Mouse (Mus musculus) hindbrain, postnatal 0 days (tissue): ENCODE results near the gene Shld2. TPM values are rescaled to one million over a fixed set of nuclear protein-coding genes. Genes with fewer than 3 reads are reported as not detected.
"Not testable (repeated sequence)": the region's sequence is repeated elsewhere in the genome, so short reads cannot be mapped to it uniquely, and the experiment has no call there.

ENCODE experiments used
- ATAC-seq: fragments of 200-750 bp; cut with Nextera tagmentation; 2 replicates; pipeline ENCODE4 v1.8.0; 2017; ENCODE audit warnings: mild to moderate bottlenecking, moderate TSS enrichment, moderate library complexity
- DNase-seq: peaks from one replicate; pipeline ENCODE4 v3.0.0-alpha.2; 2015; ENCODE audit warnings: low spot score
- H3K27ac ChIP-seq: fragments of 300-500 bp; sonication (generic); 2 replicates; pipeline ENCODE4 v1.5.1; 2014; ENCODE audit warnings: mild to moderate bottlenecking
- H3K27me3 ChIP-seq: fragments of 300-500 bp; sonication (generic); 2 replicates; pipeline ENCODE4 v1.6.1; 2014; ENCODE audit warnings: low read length, mixed read lengths; ENCODE audit not compliant: insufficient read depth
- H3K36me3 ChIP-seq: fragments of 300-500 bp; sonication (generic); 2 replicates; pipeline ENCODE4 v1.6.1; 2014; ENCODE audit warnings: low read length, mixed read lengths; ENCODE audit not compliant: insufficient read depth
- H3K4me1 ChIP-seq: fragments of 300-500 bp; sonication (generic); 2 replicates; pipeline ENCODE4 v1.6.1; 2014; ENCODE audit warnings: antibody characterized with exemption, low read length, mixed read lengths; ENCODE audit not compliant: insufficient read depth
- H3K4me2 ChIP-seq: fragments of 300-500 bp; sonication (generic); 2 replicates; pipeline ENCODE4 v1.6.1; 2014; ENCODE audit warnings: low read depth, mild to moderate bottlenecking, low read length, moderate library complexity, mixed read lengths
- H3K4me3 ChIP-seq: fragments of 300-500 bp; sonication (generic); 2 replicates; pipeline ENCODE4 v1.5.1; 2014; ENCODE audit warnings: low read length
- H3K9ac ChIP-seq: fragments of 300-500 bp; sonication (generic); replicated peaks from 2 replicates; pipeline ENCODE4 v1.6.1; 2014; ENCODE audit warnings: mild to moderate bottlenecking, low read length, moderate library complexity, mixed read lengths
- H3K9me3 ChIP-seq: fragments of 300-500 bp; sonication (generic); 2 replicates; pipeline ENCODE4 v1.6.1; 2016; ENCODE audit warnings: low read length, mixed read lengths
- CTCF ChIP-seq: IDR thresholded peaks from 2 replicates; pipeline ENCODE4 v1.5.1; 2016; ENCODE audit warnings: antibody characterized with exemption, control low read depth, low read depth
- WGBS: fragments of 180-500 bp; shearing (Covaris S2); extraction: QIAGEN DNeasy Blood & Tissue Kit; methylation state at CpG from one replicate; pipeline ENCODE4 v1.1.7; 2014; 5-methylcytosine and 5-hydroxymethylcytosine counted together
- polyA plus RNA-seq: library from polyadenylated mRNA; unstranded; fragments of >200 nt; fragmentation: Nextera tagmentation; extraction: Ambion mirVana; gene quantifications from 2 replicates; pipeline ENCODE4 v1.2.1, GENCODE M21; 2015
- total RNA-seq: library from RNA; depleted of rRNA; stranded (reverse); fragments of >200 nt; gene quantifications from 2 replicates; pipeline ENCODE4 v1.2.3, GENCODE M21; 2014

Gene Shld2
- total and polyA plus RNA-seq, 2 experiments from 2014 or later, result 4.0 to 9.2 TPM

DNA sequence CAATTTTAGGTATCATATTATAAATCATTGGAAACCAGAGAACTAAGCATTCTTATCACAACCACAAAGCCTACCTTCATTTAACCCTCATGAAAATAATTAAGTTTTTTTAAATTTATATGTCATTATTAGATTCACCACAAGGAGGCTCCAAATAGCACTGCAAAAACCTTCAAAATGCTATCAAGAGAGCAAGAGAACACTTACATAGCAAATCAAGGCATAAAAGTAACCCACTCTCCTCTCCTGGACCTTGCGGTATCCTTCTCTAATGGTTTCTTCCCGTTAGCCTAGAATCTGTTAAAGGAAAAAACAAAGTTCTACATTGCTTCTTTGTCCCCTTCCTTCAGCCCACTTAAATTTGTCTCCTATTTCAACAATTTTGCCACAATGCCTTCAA is 37.0 kb downstream of the Shld2 start:
- no peak overlapping the region for H3K9ac ChIP-seq
- H3K27me3 ChIP-seq, result no peaks in the 10 kb centered on the region
- no peaks in the 10 kb centered on the region for H3K36me3 ChIP-seq
- 49% methylated on average over 2 of the region's 2 CpGs for WGBS
- peak; percentile 71 for TF ChIP-seq CTCF
- no peaks in the 10 kb centered on the region for H3K9me3 ChIP-seq
- no peak overlapping the region for H3K4me2 ChIP-seq
- no peak overlapping the region for H3K27ac ChIP-seq
- H3K4me1 ChIP-seq, result no peaks in the 10 kb centered on the region
- no peak overlapping the region for H3K4me3 ChIP-seq
- ATAC-seq, result no peak
- peak; percentile 60 for DNase-seq

DNA sequence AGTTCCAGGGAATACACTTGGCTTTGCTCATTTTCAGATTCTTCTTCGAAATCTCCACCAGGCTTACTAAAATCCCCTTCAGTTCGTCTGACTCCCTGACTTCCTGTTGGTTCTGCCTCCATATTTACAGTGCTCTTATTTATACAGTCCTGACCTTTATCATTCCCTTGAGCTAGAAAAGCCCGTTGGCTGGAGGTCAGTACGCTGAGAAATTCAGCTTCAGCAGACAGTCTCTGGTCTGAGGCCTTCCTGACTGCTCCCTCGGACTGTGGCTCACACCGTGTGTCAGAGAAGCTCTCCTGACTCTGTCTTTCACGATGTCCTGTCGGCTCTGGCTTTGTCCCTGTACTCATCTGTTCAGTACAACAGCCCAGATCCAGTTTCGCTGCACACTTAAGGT is 42.2 kb downstream of the Shld2 start:
- Histone ChIP-seq H3K9ac (no peak overlapping the region), H3K9me3 (no peaks in the 10 kb centered on the region), H3K27ac (no peak overlapping the region), H3K4me1 (no peaks in the 10 kb centered on the region), H3K4me3 (no peak overlapping the region), H3K27me3 (no peaks in the 10 kb centered on the region), H3K36me3 (no peaks in the 10 kb centered on the region), H3K4me2 (no peak overlapping the region)
- 80% methylated on average over 9 of the region's 9 CpGs for WGBS
- DNase-seq, result no peak
- no peak for TF ChIP-seq CTCF
- ATAC-seq, result no peak

DNA sequence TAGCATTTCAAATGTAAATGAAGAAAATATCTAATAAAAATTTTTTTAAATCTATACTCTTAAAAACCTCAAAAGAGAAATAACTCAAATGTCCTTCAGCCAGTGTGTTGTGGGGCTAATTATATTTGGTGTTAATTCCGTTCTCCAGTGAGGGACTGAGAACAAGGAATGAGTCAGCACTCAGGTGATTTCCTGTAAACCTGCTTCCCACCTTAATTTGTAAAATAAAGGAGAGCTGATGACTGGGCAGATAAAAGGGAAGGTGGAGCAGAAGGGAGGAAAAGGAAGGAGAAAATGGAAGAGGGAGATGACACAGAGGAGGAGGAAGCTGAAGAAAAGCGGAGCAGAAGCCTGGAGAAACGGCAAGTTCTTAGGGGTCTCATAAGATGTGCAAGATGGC is 51.8 kb downstream of the Shld2 start:
- DNase-seq, H3K27me3 ChIP-seq: not testable (repeated sequence)
- 70% methylated on average over 3 of the region's 3 CpGs for WGBS

DNA sequence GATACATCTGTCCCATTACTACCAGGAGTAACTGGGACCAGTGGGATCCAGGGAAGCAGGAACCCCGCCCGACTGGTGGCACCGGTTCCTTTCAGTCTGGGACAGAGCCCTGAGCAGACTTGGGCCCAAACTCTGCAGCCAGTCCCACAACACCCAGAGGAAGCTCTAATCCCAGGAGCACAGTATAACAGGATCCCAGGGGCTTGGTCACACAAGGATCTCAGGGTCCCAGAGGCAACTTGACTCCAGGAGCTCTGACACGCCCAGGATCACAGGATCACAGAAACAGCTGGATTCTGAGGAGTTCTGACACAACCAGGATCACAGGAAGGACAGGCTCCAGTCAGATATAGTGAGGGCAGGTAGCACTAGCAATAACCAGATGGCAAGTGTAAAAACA is 57.0 kb downstream of the Shld2 start:
- no peaks in the 10 kb centered on the region for H3K4me1 ChIP-seq
- H3K4me2 ChIP-seq, result no peak overlapping the region
- 93% methylated on average over 4 of the region's 4 CpGs for WGBS
- H3K9me3 ChIP-seq, result no peaks in the 10 kb centered on the region
- H3K9ac ChIP-seq, result no peak overlapping the region
- no peaks in the 10 kb centered on the region for H3K36me3 ChIP-seq
- ATAC-seq, result no peak
- H3K27me3 ChIP-seq, result no peaks in the 10 kb centered on the region
- no peak overlapping the region for H3K27ac ChIP-seq
- DNase-seq, result no peak
- no peak overlapping the region for H3K4me3 ChIP-seq
- no peak for TF ChIP-seq CTCF

More for the DNA sequence above, 51.8 kb downstream of the Shld2 start:
- not testable (repeated sequence) for H3K4me1 ChIP-seq, ATAC-seq, H3K4me3 ChIP-seq, H3K9ac ChIP-seq, H3K27ac ChIP-seq, H3K36me3 ChIP-seq, H3K9me3 ChIP-seq, H3K4me2 ChIP-seq

DNA sequence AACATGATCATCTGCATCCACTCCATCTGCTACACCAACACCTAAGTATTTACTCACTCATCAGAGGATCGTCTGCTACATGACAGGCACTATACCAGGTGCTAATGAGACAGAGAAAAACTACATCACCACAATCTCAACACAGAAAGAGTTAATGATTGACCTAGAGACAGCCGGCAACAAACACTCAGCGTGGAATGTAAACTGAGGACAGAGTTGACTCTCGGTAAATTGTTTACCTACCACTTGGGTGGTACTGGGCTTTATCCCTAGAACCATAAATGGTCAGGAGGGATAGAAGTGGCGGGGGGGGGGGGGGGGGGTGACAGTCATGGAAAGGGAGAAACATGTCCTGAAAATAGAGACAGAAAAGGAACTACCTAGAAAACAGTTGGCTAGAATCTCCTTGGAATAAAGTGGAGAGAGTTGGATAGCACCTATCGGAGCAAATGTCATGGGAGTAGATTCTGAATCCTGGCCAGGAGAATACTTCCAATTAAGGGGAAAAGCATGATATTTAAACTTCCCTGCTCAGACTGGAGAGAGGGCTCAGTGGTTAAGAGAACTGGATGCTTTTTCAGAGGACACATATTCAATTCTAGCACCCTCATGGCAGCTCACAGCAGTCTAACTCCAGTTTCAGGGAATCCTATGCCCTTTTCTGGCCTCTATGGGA is 57.7 kb downstream of the Shld2 start:
- Histone ChIP-seq H3K4me3 (no peak overlapping the region), H3K9ac (no peak overlapping the region), H3K27ac (no peak overlapping the region), H3K9me3 (no peaks in the 10 kb centered on the region), H3K27me3 (no peaks in the 10 kb centered on the region), H3K4me2 (no peak overlapping the region), H3K4me1 (no peaks in the 10 kb centered on the region), H3K36me3 (no peaks in the 10 kb centered on the region)
- WGBS, result 67% methylated on average over 6 of the region's 6 CpGs
- TF ChIP-seq CTCF, result no peak
- DNase-seq (no peak), ATAC-seq (no peak)

DNA sequence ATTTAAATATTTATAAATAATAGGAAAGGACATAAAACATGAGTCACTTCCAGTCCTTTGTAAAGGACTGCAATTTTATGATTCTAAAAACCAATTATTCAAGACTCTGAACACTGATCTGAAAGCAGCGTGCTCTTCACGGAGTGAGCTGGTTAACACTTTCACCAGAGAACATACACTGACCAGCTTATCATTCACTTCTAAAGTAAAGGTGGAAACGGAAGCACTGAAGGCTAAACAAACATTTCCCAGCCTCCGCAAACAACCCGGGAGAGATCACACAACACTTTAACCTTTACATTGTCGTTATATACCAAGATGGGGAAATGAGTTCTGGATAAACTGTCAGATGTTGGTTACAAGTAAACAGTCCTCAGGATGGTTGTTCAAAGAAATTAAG is 69.6 kb downstream of the Shld2 start:
- Histone ChIP-seq H3K9me3 (no peaks in the 10 kb centered on the region), H3K4me3 (no peak overlapping the region), H3K4me1 (no peaks in the 10 kb centered on the region), H3K4me2 (no peak overlapping the region), H3K27me3 (no peaks in the 10 kb centered on the region), H3K27ac (no peak overlapping the region), H3K9ac (no peak overlapping the region), H3K36me3 (no peaks in the 10 kb centered on the region)
- no peak for ATAC-seq
- DNase-seq, result no peak
- 85% methylated on average over 6 of the region's 6 CpGs for WGBS
- TF ChIP-seq CTCF, result no peak

DNA sequence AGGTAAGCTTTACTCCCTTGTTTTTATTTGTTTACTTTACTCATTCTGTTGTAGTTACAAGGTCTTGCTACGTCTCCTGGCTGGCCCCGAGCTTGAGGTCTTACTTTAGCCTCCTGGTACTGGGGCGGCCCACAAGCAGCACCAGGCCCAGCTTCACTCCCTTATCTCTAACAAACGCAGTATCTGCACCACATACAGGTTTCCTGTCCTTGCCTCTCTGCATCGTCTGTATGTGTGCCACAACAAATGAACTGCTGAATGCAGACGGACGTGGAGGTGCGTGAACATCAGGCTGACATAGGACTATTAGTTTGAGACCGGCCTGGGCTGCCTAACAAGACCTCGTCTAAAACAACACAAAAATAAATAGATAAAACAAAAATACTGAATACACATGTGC is 70.0 kb downstream of the Shld2 start:
- Histone ChIP-seq H3K9me3 (no peaks in the 10 kb centered on the region), H3K4me2 (no peak overlapping the region), H3K27ac (no peak overlapping the region), H3K9ac (no peak overlapping the region), H3K27me3 (no peaks in the 10 kb centered on the region), H3K4me1 (no peaks in the 10 kb centered on the region), H3K36me3 (no peaks in the 10 kb centered on the region), H3K4me3 (no peak overlapping the region)
- WGBS, result 87% methylated on average over 10 of the region's 10 CpGs
- DNase-seq, result no peak
- no peak for TF ChIP-seq CTCF
- no peak for ATAC-seq
